Mouse (Mus musculus) kidney, adult 2 months (tissue): ENCODE data around the gene Napb.

ENCODE experiments used
- CTCF ChIP-seq: fragments of 200-500 bp; conservative IDR thresholded peaks from 2 replicates; pipeline ENCODE4 v1.5.1; 2011; ENCODE audit warnings: low read depth, mild to moderate bottlenecking, control low read depth, low read length, moderate library complexity, mixed read lengths; ENCODE audit not compliant: insufficient read depth, insufficient read length
- POLR2A ChIP-seq: fragments of 200-500 bp; IDR thresholded peaks from one replicate; pipeline ENCODE4 v1.6.1; 2011; ENCODE audit warnings: low read depth, low read length, control low read depth

DNA sequence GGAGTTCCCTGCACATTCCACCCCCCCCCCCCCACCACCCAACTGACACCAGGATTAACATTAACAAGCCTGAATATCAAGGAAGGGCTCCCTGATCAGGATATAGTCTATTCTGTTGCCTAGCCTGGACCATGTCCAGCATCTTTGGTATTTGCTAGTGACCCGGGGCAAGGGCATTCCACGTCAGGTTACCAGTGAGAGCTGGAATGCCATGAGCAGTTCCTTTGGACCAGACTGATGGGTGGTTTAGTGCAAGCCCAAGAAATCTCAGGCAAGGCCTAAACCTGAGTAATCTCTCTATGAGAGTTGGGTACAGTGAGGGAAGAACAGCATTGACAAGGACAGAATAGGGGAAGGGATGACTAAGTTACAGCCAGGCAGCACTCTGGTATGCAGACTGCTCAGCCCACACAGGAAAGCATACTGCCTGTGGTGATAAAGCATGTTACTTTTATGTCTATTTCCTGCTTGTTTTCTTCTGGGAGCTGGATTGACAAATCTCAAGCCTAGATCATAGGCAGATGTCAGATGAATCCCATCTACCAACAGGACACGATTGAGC is 11.7 kb upstream of the Napb start:
- TF ChIP-seq CTCF (no peak), POLR2A (no peak)
